Mouse (Mus musculus): Measurements from ENCODE around the gene Bcan.

GRCm38 (mm10) chr3:87985505-87986320 is 14.3 kb downstream of the Bcan start:
- TF ChIP-seq CTCF (IDR thresholded peaks at IDR 0.05; ENCODE audit: low read depth, low read length) (no peak), TAL1 (conservative IDR thresholded peaks at IDR 0.05; ENCODE audit: low read depth, low read length) (no peak), GATA1 (IDR thresholded peaks at IDR 0.05; ENCODE audit: borderline replicate concordance, low read length) (no peak)
